Mouse (Mus musculus) urinary bladder, adult 2 months (tissue): ENCODE data around the gene Dcun1d4. TPM values are rescaled to one million over a fixed set of nuclear protein-coding genes. Genes with fewer than 3 reads are reported as not detected.

Experiments
- DNase-seq: peaks from one replicate; pipeline ENCODE4 v3.0.0; 2022; ENCODE audit warnings: low spot score
- polyA plus RNA-seq: library from polyadenylated mRNA; depleted of rRNA; stranded (reverse); fragments of >200 nt; gene quantifications from 2 replicates; pipeline ENCODE4 v1.2.3, GENCODE M21; 2012

The Dcun1d4 gene
- polyA plus RNA-seq, 1 experiment = 12.9 TPM

- DNase-seq = no peak
Measured at GRCm38 (mm10) chr5:73498559-73498958, 17.8 kb downstream of the Dcun1d4 start.

GRCm38 (mm10) chr5:73500867-73501440 is 20.2 kb downstream of the Dcun1d4 start:
- DNase-seq = no peak

GRCm38 (mm10) chr5:73502422-73502821 is 21.6 kb downstream of the Dcun1d4 start:
- no peak for DNase-seq

- no peak for DNase-seq
Measured at GRCm38 (mm10) chr5:73503015-73503757, 22.4 kb downstream of the Dcun1d4 start.

GRCm38 (mm10) chr5:73511074-73511473 is 30.3 kb downstream of the Dcun1d4 start:
- no peak for DNase-seq

- DNase-seq = no peak
Measured at GRCm38 (mm10) chr5:73512241-73512640, 31.4 kb downstream of the Dcun1d4 start.

GRCm38 (mm10) chr5:73512661-73513060 is 31.9 kb downstream of the Dcun1d4 start:
- DNase-seq = no peak

- no peak for DNase-seq
Measured at GRCm38 (mm10) chr5:73514202-73514601, 33.4 kb downstream of the Dcun1d4 start.

- no peak for DNase-seq
Measured at GRCm38 (mm10) chr5:73517299-73517698, 36.5 kb downstream of the Dcun1d4 start.

GRCm38 (mm10) chr5:73518424-73519211 is 37.8 kb downstream of the Dcun1d4 start:
- no peak for DNase-seq

- no peak for DNase-seq
Measured at GRCm38 (mm10) chr5:73520787-73521186, 40.0 kb downstream of the Dcun1d4 start.

- DNase-seq = no peak
Measured at GRCm38 (mm10) chr5:73523227-73523626, 42.4 kb downstream of the Dcun1d4 start.

GRCm38 (mm10) chr5:73524300-73525000 is 43.6 kb downstream of the Dcun1d4 start:
- no peak for DNase-seq

GRCm38 (mm10) chr5:73532222-73532621 is 51.4 kb downstream of the Dcun1d4 start:
- no peak for DNase-seq

GRCm38 (mm10) chr5:73532879-73533278 is 52.1 kb downstream of the Dcun1d4 start:
- no peak for DNase-seq

GRCm38 (mm10) chr5:73537669-73538068 is 56.9 kb downstream of the Dcun1d4 start:
- no peak for DNase-seq

- DNase-seq = no peak
Measured at GRCm38 (mm10) chr5:73538586-73539298, 57.9 kb downstream of the Dcun1d4 start.

- no peak for DNase-seq
Measured at GRCm38 (mm10) chr5:73539848-73540510, 59.2 kb downstream of the Dcun1d4 start.

- no peak for DNase-seq
Measured at GRCm38 (mm10) chr5:73540511-73540871, 59.7 kb downstream of the Dcun1d4 start.

- DNase-seq = no peak
Measured at GRCm38 (mm10) chr5:73544111-73544753, 63.4 kb downstream of the Dcun1d4 start.
